Mouse (Mus musculus): ENCODE measurements at regions not wholly inside any gene's neighbourhood (a gene's known extent, or its start where the extent isn't known, plus 50 kb on each side); places are given as distances from the start of the nearest gene placed in this dataset.

DNA sequence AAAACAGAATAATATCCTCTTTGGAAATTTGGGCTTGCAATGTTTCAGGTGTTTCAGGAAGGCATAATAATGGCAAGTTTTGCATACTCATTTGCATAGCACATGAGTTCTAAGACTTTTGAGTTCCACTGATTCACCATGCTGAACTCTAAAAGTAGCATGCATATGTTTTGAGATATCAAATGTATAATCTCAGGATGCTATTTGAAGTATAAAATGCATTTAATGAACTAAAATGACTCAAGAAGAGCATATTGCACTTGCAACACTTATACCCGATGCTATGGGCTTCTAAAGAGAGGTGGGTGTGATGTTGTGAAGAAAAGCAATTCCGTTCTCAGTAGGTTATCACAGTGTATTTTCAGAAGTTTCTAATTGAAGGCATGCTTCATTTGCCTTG is 1930.6 kb downstream of the Grik2 start:
- intact Hi-C loops (cut with DNase I) = no loop called here
- peak in 1 of 2 experiments; percentile 27 for DNase-seq (ENCODE audit: low spot score in 2 of 2)

Measured in left cerebral cortex, postnatal 14 days (tissue).